Mouse (Mus musculus): ENCODE measurements around the gene Pdf. TPM values are rescaled to one million over a fixed set of nuclear protein-coding genes. Genes with fewer than 3 reads are reported as not detected.

Gene Pdf
- polyA plus RNA-seq, 2 experiments, result 34.6 to 35.7 TPM

GRCm38 (mm10) chr8:107088526-107089063, 40.2 kb upstream of the Pdf start:
- no peaks in the 10 kb centered on the region for H3K9me3 ChIP-seq (ENCODE audit: control insufficient read depth, low read length)
- H3K27me3 ChIP-seq (ENCODE audit: control insufficient read depth, insufficient read depth, low read length), result no peaks in the 10 kb centered on the region
- ATAC-seq (ENCODE audit: low FRiP score, low read depth) (no peak), DNase-seq (ENCODE audit: low spot score) (no peak)
- no peak for TF ChIP-seq POLR2A (IDR thresholded peaks at IDR 0.05; ENCODE audit: borderline replicate concordance, extremely low read depth, insufficient read depth, insufficient read length)
- peaks cover 81% of the 10 kb centered on the region for H3K36me3 ChIP-seq (ENCODE audit: control insufficient read depth, insufficient read depth, low read length)
- H3K4me1 ChIP-seq (ENCODE audit: control insufficient read depth, insufficient read depth, low read length), result no peaks in the 10 kb centered on the region
- no peak overlapping the region for H3K4me3 ChIP-seq (replicated peaks; ENCODE audit: low read length)
- no peak overlapping the region for H3K4me2 ChIP-seq (replicated peaks; ENCODE audit: low read depth, low read length, severe bottlenecking)
- 95% methylated on average over 5 of the region's 5 CpGs for WGBS
- H3K27ac ChIP-seq (replicated peaks; ENCODE audit: low read depth, low read length), result no peak overlapping the region
- no peak overlapping the region for H3K9ac ChIP-seq (ENCODE audit: low read depth, low read length, severe bottlenecking)

GRCm38 (mm10) chr8:107086018-107086417, 37.6 kb upstream of the Pdf start:
- no peaks in the 10 kb centered on the region for H3K27me3 ChIP-seq (ENCODE audit: control insufficient read depth, insufficient read depth, low read length)
- DNase-seq (ENCODE audit: low spot score), result no peak
- TF ChIP-seq POLR2A (IDR thresholded peaks at IDR 0.05; ENCODE audit: borderline replicate concordance, extremely low read depth, insufficient read depth, insufficient read length), result no peak
- no peaks in the 10 kb centered on the region for H3K4me1 ChIP-seq (ENCODE audit: control insufficient read depth, insufficient read depth, low read length)
- H3K4me3 ChIP-seq (replicated peaks; ENCODE audit: low read length), result no peak overlapping the region
- peaks cover 81% of the 10 kb centered on the region for H3K36me3 ChIP-seq (ENCODE audit: control insufficient read depth, insufficient read depth, low read length)
- WGBS, result 98% methylated on average over 5 of the region's 5 CpGs
- H3K9me3 ChIP-seq (ENCODE audit: control insufficient read depth, low read length), result no peaks in the 10 kb centered on the region
- ATAC-seq (ENCODE audit: low FRiP score, low read depth), result no peak
- H3K9ac ChIP-seq (ENCODE audit: low read depth, low read length, severe bottlenecking), result no peak overlapping the region
- no peak overlapping the region for H3K4me2 ChIP-seq (replicated peaks; ENCODE audit: low read depth, low read length, severe bottlenecking)
- no peak overlapping the region for H3K27ac ChIP-seq (replicated peaks; ENCODE audit: low read depth, low read length)

GRCm38 (mm10) chr8:107085358-107085757, 36.9 kb upstream of the Pdf start:
- Histone ChIP-seq H3K4me1 (ENCODE audit: control insufficient read depth, insufficient read depth, low read length) (no peaks in the 10 kb centered on the region), H3K36me3 (ENCODE audit: control insufficient read depth, insufficient read depth, low read length) (peaks cover 81% of the 10 kb centered on the region), H3K4me3 (replicated peaks; ENCODE audit: low read length) (no peak overlapping the region), H3K4me2 (replicated peaks; ENCODE audit: low read depth, low read length, severe bottlenecking) (no peak overlapping the region), H3K9me3 (ENCODE audit: control insufficient read depth, low read length) (no peaks in the 10 kb centered on the region), H3K27ac (replicated peaks; ENCODE audit: low read depth, low read length) (no peak overlapping the region), H3K27me3 (ENCODE audit: control insufficient read depth, insufficient read depth, low read length) (no peaks in the 10 kb centered on the region), H3K9ac (ENCODE audit: low read depth, low read length, severe bottlenecking) (no peak overlapping the region)
- 97% methylated on average over 16 of the region's 17 CpGs for WGBS
- DNase-seq (ENCODE audit: low spot score), result no peak
- TF ChIP-seq POLR2A (IDR thresholded peaks at IDR 0.05; ENCODE audit: borderline replicate concordance, extremely low read depth, insufficient read depth, insufficient read length), result no peak
- no peak for ATAC-seq (ENCODE audit: low FRiP score, low read depth)

GRCm38 (mm10) chr8:107076239-107076888, 27.9 kb upstream of the Pdf start:
- peaks cover 93% of the 10 kb centered on the region for H3K36me3 ChIP-seq (ENCODE audit: control insufficient read depth, insufficient read depth, low read length)
- no peak for TF ChIP-seq POLR2A (IDR thresholded peaks at IDR 0.05; ENCODE audit: borderline replicate concordance, extremely low read depth, insufficient read depth, insufficient read length)
- no peaks in the 10 kb centered on the region for H3K27me3 ChIP-seq (ENCODE audit: control insufficient read depth, insufficient read depth, low read length)
- no peak overlapping the region for H3K4me2 ChIP-seq (replicated peaks; ENCODE audit: low read depth, low read length, severe bottlenecking)
- H3K27ac ChIP-seq (replicated peaks; ENCODE audit: low read depth, low read length), result no peak overlapping the region
- no peak overlapping the region for H3K9ac ChIP-seq (ENCODE audit: low read depth, low read length, severe bottlenecking)
- H3K4me3 ChIP-seq (replicated peaks; ENCODE audit: low read length), result no peak overlapping the region
- 86% methylated on average over 7 of the region's 7 CpGs for WGBS
- no peak for DNase-seq (ENCODE audit: low spot score)
- no peaks in the 10 kb centered on the region for H3K9me3 ChIP-seq (ENCODE audit: control insufficient read depth, low read length)
- H3K4me1 ChIP-seq (ENCODE audit: control insufficient read depth, insufficient read depth, low read length), result no peaks in the 10 kb centered on the region
- no peak for ATAC-seq (ENCODE audit: low FRiP score, low read depth)

GRCm38 (mm10) chr8:107074128-107074527, 25.7 kb upstream of the Pdf start:
- no peak for TF ChIP-seq POLR2A (IDR thresholded peaks at IDR 0.05; ENCODE audit: borderline replicate concordance, extremely low read depth, insufficient read depth, insufficient read length)
- Histone ChIP-seq H3K4me2 (replicated peaks; ENCODE audit: low read depth, low read length, severe bottlenecking) (no peak overlapping the region), H3K9ac (ENCODE audit: low read depth, low read length, severe bottlenecking) (no peak overlapping the region), H3K27ac (replicated peaks; ENCODE audit: low read depth, low read length) (no peak overlapping the region), H3K27me3 (ENCODE audit: control insufficient read depth, insufficient read depth, low read length) (no peaks in the 10 kb centered on the region), H3K4me3 (replicated peaks; ENCODE audit: low read length) (no peak overlapping the region), H3K9me3 (ENCODE audit: control insufficient read depth, low read length) (no peaks in the 10 kb centered on the region), H3K4me1 (ENCODE audit: control insufficient read depth, insufficient read depth, low read length) (no peaks in the 10 kb centered on the region), H3K36me3 (ENCODE audit: control insufficient read depth, insufficient read depth, low read length) (peaks cover 91% of the 10 kb centered on the region)
- ATAC-seq (ENCODE audit: low FRiP score, low read depth), result no peak
- no peak for DNase-seq (ENCODE audit: low spot score)
- WGBS, result 85% methylated on average over 1 of the region's 1 CpGs
